Mouse (Mus musculus) liver, adult 2 months (tissue): ENCODE data around the gene Pias1. TPM values are rescaled to one million over a fixed set of nuclear protein-coding genes. Genes with fewer than 3 reads are reported as not detected.

ENCODE experiments used
- DNase-seq: peaks from one replicate; pipeline ENCODE4 v3.0.0-alpha.2; 2011; ENCODE audit warnings: low read depth, low spot score; ENCODE audit errors: extremely low read depth
- H3K27ac ChIP-seq: fragments of 200-500 bp; replicated peaks from 2 replicates; pipeline ENCODE4 v1.5.1; 2012; ENCODE audit warnings: low read depth, mild to moderate bottlenecking, control low read depth, inconsistent platforms, low read length; ENCODE audit not compliant: insufficient read depth
- H3K27me3 ChIP-seq: fragments of 200-500 bp; 2 replicates; pipeline ENCODE4 v1.6.1; 2012; ENCODE audit warnings: mild to moderate bottlenecking, moderate library complexity, low read length, inconsistent platforms; ENCODE audit not compliant: control insufficient read depth, insufficient read depth
- H3K36me3 ChIP-seq: fragments of 200-500 bp; 2 replicates; pipeline ENCODE4 v1.6.1; 2012; ENCODE audit warnings: low read length, inconsistent platforms; ENCODE audit not compliant: control insufficient read depth, insufficient read depth
- H3K4me1 ChIP-seq: fragments of 200-500 bp; 2 replicates; pipeline ENCODE4 v1.6.1; 2011; ENCODE audit warnings: low read length; ENCODE audit not compliant: control insufficient read depth, insufficient read depth
- H3K4me3 ChIP-seq: fragments of 200-500 bp; 2 replicates; pipeline ENCODE4 v1.5.1; 2011; ENCODE audit warnings: low read depth, mild to moderate bottlenecking, control low read depth, low read length, moderate library complexity; ENCODE audit not compliant: insufficient read depth
- H3K79me2 ChIP-seq: fragments of 200-500 bp; 2 replicates; pipeline ENCODE4 v1.6.1; 2012; ENCODE audit warnings: inconsistent platforms, mild to moderate bottlenecking, low read length, moderate library complexity; ENCODE audit not compliant: control insufficient read depth, insufficient read depth
- H3K9ac ChIP-seq: fragments of 200-500 bp; 2 replicates; pipeline ENCODE4 v1.6.1; 2012; ENCODE audit warnings: low read depth, mild to moderate bottlenecking, control low read depth, inconsistent platforms, low read length
- CTCF ChIP-seq: fragments of 200-500 bp; IDR thresholded peaks from 2 replicates; pipeline ENCODE4 v1.5.1; 2011; ENCODE audit warnings: low read depth, low read length, control low read depth
- POLR2A ChIP-seq: fragments of 200-500 bp; IDR thresholded peaks from 2 replicates; pipeline ENCODE4 v1.6.1; 2011; ENCODE audit warnings: low read length, control low read depth; ENCODE audit not compliant: insufficient read depth; ENCODE audit errors: extremely low read depth
- WGBS: fragments of 180-500 bp; shearing (Covaris S2); methylation state at CpG from one replicate; pipeline ENCODE4 v1.1.7; 2018; 5-methylcytosine and 5-hydroxymethylcytosine counted together
- polyA plus RNA-seq: library from polyadenylated mRNA; depleted of rRNA; stranded (reverse); fragments of >200 nt; gene quantifications from 2 replicates; pipeline ENCODE4 v1.2.3, GENCODE M21; 2012
- total RNA-seq: library from RNA; depleted of rRNA; stranded (reverse); fragments of >200 nt; gene quantifications from 2 replicates; pipeline ENCODE4 v1.2.3, GENCODE M21; 2014

Gene Pias1
- total and polyA plus RNA-seq, 2 experiments: 7.9 to 12.3 TPM

- H3K27ac ChIP-seq: no peak overlapping the region
Observed at GRCm38 (mm10) chr9:62851571-62851970, 136.2 kb downstream of the Pias1 start.

DNA sequence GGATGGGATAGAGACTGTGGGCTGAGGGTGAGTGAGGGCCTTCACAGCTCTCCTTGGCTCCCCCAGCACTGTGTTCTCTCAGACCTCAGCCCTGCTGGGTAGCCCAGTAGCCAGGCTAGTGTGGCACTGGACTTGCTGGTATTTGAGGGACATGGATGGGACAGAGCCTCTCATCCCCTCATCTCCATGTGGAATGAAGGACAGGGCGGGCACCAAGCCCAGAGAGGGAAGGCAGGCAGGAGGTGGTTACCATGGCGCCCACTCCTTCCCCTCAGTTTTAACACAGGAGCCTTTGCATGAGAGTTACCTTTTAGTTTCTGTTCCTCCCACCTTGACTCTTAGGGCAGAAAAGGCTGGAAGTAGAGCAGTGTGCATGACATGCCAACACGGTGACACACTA lies 139.1 kb downstream of the Pias1 start:
- H3K79me2 ChIP-seq: no peaks in the 10 kb centered on the region
- H3K9ac ChIP-seq: no peak overlapping the region
- 98% methylated on average over 3 of the region's 3 CpGs for WGBS
- no peak overlapping the region for H3K4me3 ChIP-seq
- H3K27ac ChIP-seq: no peak overlapping the region
- TF ChIP-seq CTCF (no peak), POLR2A (no peak)
- no peaks in the 10 kb centered on the region for H3K27me3 ChIP-seq
- no peak for DNase-seq
- H3K4me1 ChIP-seq: no peaks in the 10 kb centered on the region
- no peaks in the 10 kb centered on the region for H3K36me3 ChIP-seq

More at GRCm38 (mm10) chr9:62851571-62851970, 136.2 kb downstream of the Pias1 start:
- no peak for DNase-seq
- Histone ChIP-seq H3K79me2 (no peaks in the 10 kb centered on the region), H3K9ac (no peak overlapping the region), H3K4me1 (no peaks in the 10 kb centered on the region), H3K36me3 (no peaks in the 10 kb centered on the region), H3K27me3 (no peaks in the 10 kb centered on the region), H3K4me3 (no peak overlapping the region)
- 100% methylated on average over 2 of the region's 2 CpGs for WGBS
- no peak for TF ChIP-seq POLR2A
- no peak for TF ChIP-seq CTCF

DNA sequence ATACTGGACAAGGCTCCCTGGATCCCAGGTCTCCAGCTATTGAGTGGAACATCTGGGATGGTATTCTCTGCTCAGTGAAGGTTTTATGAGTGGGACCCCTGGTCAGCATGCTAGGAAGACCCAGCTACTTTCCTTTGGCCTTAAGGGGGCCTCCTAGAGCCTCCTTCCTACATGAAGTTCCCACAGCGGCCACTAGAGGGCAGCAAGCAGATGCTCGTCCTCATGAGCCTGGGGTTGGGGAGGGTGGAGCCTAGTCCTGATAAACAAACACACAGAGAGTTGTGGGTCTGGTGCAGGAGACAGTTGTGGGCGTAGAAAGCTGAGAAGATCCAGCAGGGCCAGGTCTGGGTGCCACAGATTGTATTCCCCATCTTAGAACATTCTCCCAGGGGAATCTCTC lies 140.0 kb downstream of the Pias1 start:
- DNase-seq: peak; percentile 45
- 0% methylated on average over 3 of the region's 3 CpGs for WGBS
- H3K27ac ChIP-seq: no peak overlapping the region
- no peaks in the 10 kb centered on the region for H3K36me3 ChIP-seq
- no peaks in the 10 kb centered on the region for H3K27me3 ChIP-seq
- H3K79me2 ChIP-seq: no peaks in the 10 kb centered on the region
- no peaks in the 10 kb centered on the region for H3K4me1 ChIP-seq
- TF ChIP-seq CTCF: peak; percentile 98
- TF ChIP-seq POLR2A: no peak
- H3K4me3 ChIP-seq: no peak overlapping the region
- H3K9ac ChIP-seq: no peak overlapping the region

GRCm38 (mm10) chr9:62844461-62844860 lies 143.3 kb downstream of the Pias1 start:
- Histone ChIP-seq H3K36me3 (no peaks in the 10 kb centered on the region), H3K4me3 (no peak overlapping the region), H3K79me2 (no peaks in the 10 kb centered on the region), H3K9ac (no peak overlapping the region), H3K27ac (no peak overlapping the region), H3K27me3 (no peaks in the 10 kb centered on the region), H3K4me1 (peaks cover under 1% of the 10 kb centered on the region)
- DNase-seq: peak; percentile 31
- WGBS: 69% methylated on average over 5 of the region's 5 CpGs
- TF ChIP-seq CTCF (no peak), POLR2A (no peak)

- Histone ChIP-seq H3K27ac (no peak overlapping the region), H3K79me2 (no peaks in the 10 kb centered on the region), H3K9ac (no peak overlapping the region), H3K4me1 (peaks cover 2% of the 10 kb centered on the region), H3K36me3 (no peaks in the 10 kb centered on the region), H3K27me3 (no peaks in the 10 kb centered on the region), H3K4me3 (no peak overlapping the region)
- DNase-seq: no peak
- TF ChIP-seq CTCF (no peak), POLR2A (no peak)
- 90% methylated on average over 10 of the region's 10 CpGs for WGBS
Observed at GRCm38 (mm10) chr9:62843356-62844024, 144.2 kb downstream of the Pias1 start.

- no peak for TF ChIP-seq CTCF
- no peak for TF ChIP-seq POLR2A
- Histone ChIP-seq H3K9ac (peak overlapping the region; percentile 87), H3K4me1 (peaks cover 2% of the 10 kb centered on the region), H3K4me3 (peak overlapping the region; percentile 65), H3K27me3 (no peaks in the 10 kb centered on the region), H3K27ac (peak overlapping the region; percentile 30; the same call in 1 of the 2 replicates), H3K36me3 (no peaks in the 10 kb centered on the region), H3K79me2 (no peaks in the 10 kb centered on the region)
- peak; percentile 85 for DNase-seq
- WGBS: 10% methylated on average over 14 of the region's 14 CpGs
Observed at GRCm38 (mm10) chr9:62839172-62839770, 148.5 kb downstream of the Pias1 start.
